Mouse (Mus musculus) lung, postnatal 0 days (tissue): ENCODE data around the gene Gm20388. TPM values are rescaled to one million over a fixed set of nuclear protein-coding genes. Genes with fewer than 3 reads are reported as not detected.
A peak's percentile ranks its signal among the peaks of the same experiment; 100 is the strongest.

Source experiments
- ATAC-seq: fragments of 200-750 bp; cut with Nextera tagmentation; 2 replicates; pipeline ENCODE4 v1.8.0; 2017; ENCODE audit warnings: moderate library complexity
- DNase-seq: peaks from one replicate; pipeline ENCODE4 v3.0.0-alpha.2; 2016; ENCODE audit warnings: low spot score
- H3K27ac ChIP-seq: fragments of 300-500 bp; sonication (generic); 2 replicates; pipeline ENCODE4 v1.5.1; 2014; ENCODE audit warnings: antibody characterized with exemption, mild to moderate bottlenecking, low read length, mixed read lengths
- H3K27me3 ChIP-seq: fragments of 300-500 bp; sonication (generic); replicated peaks from 2 replicates; pipeline ENCODE4 v1.6.1; 2014; ENCODE audit warnings: low read length, mixed read lengths; ENCODE audit not compliant: insufficient read depth
- H3K36me3 ChIP-seq: fragments of 300-500 bp; sonication (generic); 2 replicates; pipeline ENCODE4 v1.6.1; 2014; ENCODE audit warnings: low read length, mixed read lengths; ENCODE audit not compliant: insufficient read depth
- H3K4me1 ChIP-seq: fragments of 300-500 bp; sonication (generic); 2 replicates; pipeline ENCODE4 v1.6.1; 2014; ENCODE audit warnings: antibody characterized with exemption, low read depth, low read length, mixed read lengths; ENCODE audit not compliant: insufficient read depth
- H3K4me2 ChIP-seq: fragments of 300-500 bp; sonication (generic); replicated peaks from 2 replicates; pipeline ENCODE4 v1.6.1; 2014; ENCODE audit warnings: low read depth, mild to moderate bottlenecking, low read length, moderate library complexity, mixed read lengths
- H3K4me3 ChIP-seq: fragments of 300-500 bp; sonication (generic); 2 replicates; pipeline ENCODE4 v1.5.1; 2014; ENCODE audit warnings: low read depth, low read length
- H3K9ac ChIP-seq: fragments of 300-500 bp; sonication (generic); replicated peaks from 2 replicates; pipeline ENCODE4 v1.6.1; 2014; ENCODE audit warnings: low read depth, mild to moderate bottlenecking
- H3K9me3 ChIP-seq: fragments of 300-500 bp; sonication (generic); 2 replicates; pipeline ENCODE4 v1.6.1; 2016; ENCODE audit warnings: low read length, mixed read lengths
- CTCF ChIP-seq: IDR thresholded peaks from 2 replicates; pipeline ENCODE4 v1.5.1; 2016; ENCODE audit warnings: antibody characterized with exemption, mild to moderate bottlenecking
- EP300 ChIP-seq: IDR thresholded peaks from 2 replicates; pipeline ENCODE4 v1.6.1; 2016; ENCODE audit warnings: antibody characterized with exemption, mild to moderate bottlenecking, control low read depth
- WGBS: fragments of 180-500 bp; shearing (Covaris S2); extraction: QIAGEN DNeasy Blood & Tissue Kit; methylation state at CpG from one replicate; pipeline ENCODE4 v1.1.7; 2014; 5-methylcytosine and 5-hydroxymethylcytosine counted together
- polyA plus RNA-seq: library from polyadenylated mRNA; unstranded; fragments of >200 nt; fragmentation: Nextera tagmentation; extraction: Ambion mirVana; gene quantifications from 2 replicates; pipeline ENCODE4 v1.2.1, GENCODE M21; 2015

The Gm20388 gene
- polyA plus RNA-seq, 1 experiment from 2014 or later, result not detected

DNA sequence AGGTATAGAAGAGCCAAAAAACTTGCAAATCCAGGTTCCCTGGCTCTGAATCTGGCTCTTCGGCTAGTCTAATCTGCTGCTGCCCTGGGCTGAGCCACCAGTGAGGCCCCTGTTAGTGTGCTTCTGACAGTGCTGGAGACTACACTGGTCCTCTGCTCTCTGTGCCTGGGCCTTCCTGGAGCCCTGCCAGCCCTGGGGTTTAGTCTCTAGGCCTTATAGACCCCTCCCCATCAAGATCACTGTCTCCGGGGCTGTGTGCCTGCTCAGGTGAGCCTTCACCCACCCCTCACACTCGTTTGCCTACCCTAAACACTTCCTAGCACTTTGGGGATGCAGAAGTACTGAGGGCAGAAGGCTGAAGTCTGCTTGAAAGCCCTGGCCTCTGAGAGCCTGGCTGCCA is 208.8 kb downstream of the Gm20388 start:
- peaks cover 14% of the 10 kb centered on the region for H3K27me3 ChIP-seq
- no peaks in the 10 kb centered on the region; the same call in 1 of the 2 replicates for H3K4me1 ChIP-seq
- H3K4me3 ChIP-seq, result no peak overlapping the region
- TF ChIP-seq CTCF (no peak), EP300 (no peak)
- no peak overlapping the region; the same call in 1 of the 2 replicates for H3K4me2 ChIP-seq
- 56% methylated on average over 3 of the region's 3 CpGs for WGBS
- no peaks in the 10 kb centered on the region for H3K9me3 ChIP-seq
- no peak for DNase-seq
- 0 out of 2 replicates have a peak, but pooled peaks cover 4% of the 10 kb centered on the region for H3K36me3 ChIP-seq
- H3K27ac ChIP-seq, result no peak overlapping the region
- ATAC-seq, result no peak
- H3K9ac ChIP-seq, result no peak overlapping the region

GRCm38 (mm10) chr8:120119931-120120330 is 209.3 kb downstream of the Gm20388 start:
- Histone ChIP-seq H3K4me2 (no peak overlapping the region), H3K27me3 (peaks cover 9% of the 10 kb centered on the region), H3K9ac (no peak overlapping the region), H3K4me3 (no peak overlapping the region), H3K36me3 (0 out of 2 replicates have a peak, but pooled peaks cover 4% of the 10 kb centered on the region), H3K4me1 (no peaks in the 10 kb centered on the region; the same call in 1 of the 2 replicates), H3K9me3 (no peaks in the 10 kb centered on the region), H3K27ac (no peak overlapping the region)
- no peak for TF ChIP-seq EP300
- DNase-seq (no peak), ATAC-seq (no peak)
- WGBS, result 67% methylated on average over 6 of the region's 6 CpGs

- no peak for DNase-seq
- Histone ChIP-seq H3K27ac (no peak overlapping the region), H3K9ac (no peak overlapping the region), H3K36me3 (0 out of 2 replicates have a peak, but pooled peaks cover 4% of the 10 kb centered on the region), H3K4me1 (no peaks in the 10 kb centered on the region; the same call in 1 of the 2 replicates), H3K4me3 (no peak overlapping the region), H3K9me3 (no peaks in the 10 kb centered on the region), H3K27me3 (no peaks in the 10 kb centered on the region; the same call in none of the 2 replicates), H3K4me2 (no peak overlapping the region)
- TF ChIP-seq EP300 (no peak), CTCF (no peak)
- 54% methylated on average over 5 of the region's 5 CpGs for WGBS
- no peak for ATAC-seq
Observed at GRCm38 (mm10) chr8:120120951-120121350, 210.3 kb downstream of the Gm20388 start.

DNA sequence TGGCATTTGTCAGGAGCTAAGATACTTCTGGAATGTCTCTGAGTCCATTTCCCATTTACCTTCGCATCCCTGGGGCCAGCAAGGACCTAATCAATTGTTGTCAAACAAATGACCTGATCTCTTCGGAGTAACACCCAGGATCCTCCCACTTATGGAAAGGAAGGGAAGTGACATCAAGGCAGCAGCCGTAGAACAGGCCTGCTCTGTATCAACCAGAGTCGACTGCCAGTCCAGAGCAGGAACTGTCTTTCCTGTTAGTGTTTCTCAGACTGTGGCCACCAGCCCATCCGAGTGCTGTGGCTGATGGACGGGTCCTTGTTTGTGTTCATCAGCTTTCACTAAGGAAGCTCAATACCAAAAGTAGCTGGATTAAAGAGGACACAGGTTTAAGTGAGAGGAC is 213.6 kb downstream of the Gm20388 start:
- Histone ChIP-seq H3K9ac (no peak overlapping the region), H3K36me3 (0 out of 2 replicates have a peak, but pooled peaks cover 4% of the 10 kb centered on the region), H3K9me3 (no peaks in the 10 kb centered on the region), H3K27me3 (no peaks in the 10 kb centered on the region; the same call in none of the 2 replicates), H3K4me2 (no peak overlapping the region), H3K4me3 (no peak overlapping the region), H3K27ac (peak overlapping the region; percentile 11; the same call in 1 of the 2 replicates), H3K4me1 (no peaks in the 10 kb centered on the region)
- ATAC-seq (peak; percentile 65), DNase-seq (peak; percentile 54)
- WGBS, result 24% methylated on average over 6 of the region's 6 CpGs
- no peak for TF ChIP-seq CTCF
- no peak for TF ChIP-seq EP300

- no peak overlapping the region for H3K4me2 ChIP-seq
- no peak overlapping the region for H3K9ac ChIP-seq
- peak overlapping the region; percentile 11; the same call in 1 of the 2 replicates for H3K27ac ChIP-seq
- no peaks in the 10 kb centered on the region for H3K36me3 ChIP-seq
- H3K4me1 ChIP-seq, result no peaks in the 10 kb centered on the region
- no peaks in the 10 kb centered on the region for H3K9me3 ChIP-seq
- no peak overlapping the region for H3K4me3 ChIP-seq
- DNase-seq, result no peak
- H3K27me3 ChIP-seq, result no peaks in the 10 kb centered on the region; the same call in none of the 2 replicates
- ATAC-seq, result no peak
- TF ChIP-seq CTCF (no peak), EP300 (no peak)
- whole genome bisulfite sequencing, result 53% methylated on average over 7 of the region's 7 CpGs
Observed at GRCm38 (mm10) chr8:120124836-120125389, 214.3 kb downstream of the Gm20388 start.

DNA sequence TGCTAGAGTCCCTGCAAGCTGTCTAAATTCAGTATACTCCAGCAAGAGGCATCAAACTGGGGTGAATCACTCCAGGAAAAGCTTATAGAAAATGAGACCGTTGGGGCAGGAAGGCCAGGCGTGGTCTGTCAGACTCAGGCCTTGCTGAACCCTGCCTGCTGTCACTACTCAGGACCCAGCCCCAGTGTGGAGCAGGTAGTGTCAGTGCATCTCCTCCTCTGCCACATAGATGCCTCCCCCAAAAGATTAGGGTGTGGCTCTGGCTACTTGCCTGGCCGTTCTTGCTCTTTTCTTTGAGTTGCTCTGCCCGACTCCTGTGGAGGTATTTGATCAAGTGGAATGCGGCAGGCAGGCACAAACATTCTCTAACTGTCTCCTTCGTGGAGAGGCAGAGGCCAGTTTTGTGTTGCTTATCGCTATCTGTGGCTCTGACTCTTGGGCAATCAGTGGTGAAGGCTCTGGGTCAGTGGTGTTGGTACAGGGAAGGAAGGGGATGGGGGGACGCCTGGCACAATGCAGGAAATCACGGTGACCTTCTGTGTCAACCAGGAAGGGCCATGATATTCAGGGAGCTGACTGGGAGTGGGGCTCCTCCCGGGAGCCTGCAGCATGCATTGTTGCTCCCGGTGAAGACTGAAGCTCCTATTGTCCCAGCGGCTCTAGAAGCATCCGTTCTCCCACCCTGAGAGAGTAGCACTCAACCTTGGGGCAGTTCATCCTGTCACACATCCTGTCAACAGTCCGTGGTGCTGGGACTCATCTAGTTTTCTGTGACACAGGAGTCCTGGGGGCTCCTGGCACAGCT is 215.9 kb downstream of the Gm20388 start:
- H3K36me3 ChIP-seq, result no peaks in the 10 kb centered on the region
- H3K27ac ChIP-seq, result peak overlapping the region; percentile 63
- H3K4me1 ChIP-seq, result no peaks in the 10 kb centered on the region
- H3K4me2 ChIP-seq, result no peak overlapping the region
- 17% methylated on average over 14 of the region's 14 CpGs for WGBS
- ATAC-seq, result peak; percentile 90
- H3K9me3 ChIP-seq, result no peaks in the 10 kb centered on the region
- no peak for TF ChIP-seq CTCF
- peak; percentile 61 for TF ChIP-seq EP300
- H3K27me3 ChIP-seq, result no peaks in the 10 kb centered on the region; the same call in none of the 2 replicates
- H3K9ac ChIP-seq, result no peak overlapping the region
- H3K4me3 ChIP-seq, result no peak overlapping the region
- peak; percentile 73 for DNase-seq
